Mouse (Mus musculus): ENCODE measurements around the gene Insyn1. TPM values are rescaled to one million over a fixed set of nuclear protein-coding genes. Genes with fewer than 3 reads are reported as not detected.

The Insyn1 gene
- 9.5 and 12.1 TPM in 2 replicates for polyA plus RNA-seq (2012; ENCODE audit: insufficient read depth, insufficient read length, missing spikeins)

- Histone ChIP-seq H3K4me3 (ENCODE audit: insufficient read depth, low read depth, low read length) (peak within 1 kb of the TSS; percentile 70), H3K4me1 (ENCODE audit: control insufficient read depth, insufficient read depth, insufficient read length, low read length) (peaks cover 3% of the 10 kb centered on the region; the same call in 1 of the 2 replicates), H3K27ac (replicated peaks; ENCODE audit: low read depth, low read length) (no peak within 1 kb of the TSS)
Measured at GRCm38 (mm10) chr9:58487851-58488801, at the start of gene Insyn1. Gene Insyn1, plus strand, starts transcription at chr9:58488603.

GRCm38 (mm10) chr9:58438921-58439396, 49.4 kb upstream of the Insyn1 start:
- Histone ChIP-seq H3K4me3 (ENCODE audit: insufficient read depth, low read depth, low read length) (no peak overlapping the region), H3K4me1 (ENCODE audit: control insufficient read depth, insufficient read depth, insufficient read length, low read length) (no peaks in the 10 kb centered on the region), H3K27ac (replicated peaks; ENCODE audit: low read depth, low read length) (no peak overlapping the region)

- H3K27ac ChIP-seq (replicated peaks; ENCODE audit: low read depth, low read length) = peak overlapping the region; percentile 34; the same call in 1 of the 2 replicates
Measured at GRCm38 (mm10) chr9:58440100-58440499, 48.3 kb upstream of the Insyn1 start.

GRCm38 (mm10) chr9:58440614-58441013, 47.8 kb upstream of the Insyn1 start:
- H3K4me1 ChIP-seq (ENCODE audit: control insufficient read depth, insufficient read depth, insufficient read length, low read length) = no peaks in the 10 kb centered on the region
- H3K4me3 ChIP-seq (ENCODE audit: insufficient read depth, low read depth, low read length) = no peak overlapping the region
- H3K27ac ChIP-seq (replicated peaks; ENCODE audit: low read depth, low read length) = peak overlapping the region; percentile 34; the same call in 1 of the 2 replicates

More at GRCm38 (mm10) chr9:58440100-58440499, 48.3 kb upstream of the Insyn1 start:
- Histone ChIP-seq H3K4me3 (ENCODE audit: insufficient read depth, low read depth, low read length) (no peak overlapping the region), H3K4me1 (ENCODE audit: control insufficient read depth, insufficient read depth, insufficient read length, low read length) (no peaks in the 10 kb centered on the region)

- Histone ChIP-seq H3K4me1 (ENCODE audit: control insufficient read depth, insufficient read depth, insufficient read length, low read length) (no peaks in the 10 kb centered on the region), H3K27ac (replicated peaks; ENCODE audit: low read depth, low read length) (no peak overlapping the region), H3K4me3 (ENCODE audit: insufficient read depth, low read depth, low read length) (no peak overlapping the region)
Measured at GRCm38 (mm10) chr9:58441351-58442104, 46.9 kb upstream of the Insyn1 start.

GRCm38 (mm10) chr9:58442105-58443010, 46.0 kb upstream of the Insyn1 start:
- no peaks in the 10 kb centered on the region for H3K4me1 ChIP-seq (ENCODE audit: control insufficient read depth, insufficient read depth, insufficient read length, low read length)
- no peak overlapping the region for H3K4me3 ChIP-seq (ENCODE audit: insufficient read depth, low read depth, low read length)
- H3K27ac ChIP-seq (replicated peaks; ENCODE audit: low read depth, low read length) = no peak overlapping the region

- H3K27ac ChIP-seq (replicated peaks; ENCODE audit: low read depth, low read length) = no peak overlapping the region
- no peak overlapping the region for H3K4me3 ChIP-seq (ENCODE audit: insufficient read depth, low read depth, low read length)
- H3K4me1 ChIP-seq (ENCODE audit: control insufficient read depth, insufficient read depth, insufficient read length, low read length) = no peaks in the 10 kb centered on the region
Measured at GRCm38 (mm10) chr9:58443061-58443460, 45.3 kb upstream of the Insyn1 start.

- Histone ChIP-seq H3K4me1 (ENCODE audit: control insufficient read depth, insufficient read depth, insufficient read length, low read length) (no peaks in the 10 kb centered on the region), H3K4me3 (ENCODE audit: insufficient read depth, low read depth, low read length) (no peak overlapping the region), H3K27ac (replicated peaks; ENCODE audit: low read depth, low read length) (no peak overlapping the region)
Measured at GRCm38 (mm10) chr9:58446829-58447228, 41.6 kb upstream of the Insyn1 start.

GRCm38 (mm10) chr9:58447997-58448595, 40.3 kb upstream of the Insyn1 start:
- H3K4me3 ChIP-seq (ENCODE audit: insufficient read depth, low read depth, low read length) = no peak overlapping the region
- H3K27ac ChIP-seq (replicated peaks; ENCODE audit: low read depth, low read length) = no peak overlapping the region
- no peaks in the 10 kb centered on the region for H3K4me1 ChIP-seq (ENCODE audit: control insufficient read depth, insufficient read depth, insufficient read length, low read length)

GRCm38 (mm10) chr9:58449526-58449925, 38.9 kb upstream of the Insyn1 start:
- no peak overlapping the region for H3K27ac ChIP-seq (replicated peaks; ENCODE audit: low read depth, low read length)
- no peaks in the 10 kb centered on the region for H3K4me1 ChIP-seq (ENCODE audit: control insufficient read depth, insufficient read depth, insufficient read length, low read length)
- H3K4me3 ChIP-seq (ENCODE audit: insufficient read depth, low read depth, low read length) = no peak overlapping the region

GRCm38 (mm10) chr9:58453791-58454378, 34.5 kb upstream of the Insyn1 start:
- no peak overlapping the region for H3K27ac ChIP-seq (replicated peaks; ENCODE audit: low read depth, low read length)
- H3K4me3 ChIP-seq (ENCODE audit: insufficient read depth, low read depth, low read length) = no peak overlapping the region

GRCm38 (mm10) chr9:58454886-58455285, 33.5 kb upstream of the Insyn1 start:
- Histone ChIP-seq H3K4me3 (ENCODE audit: insufficient read depth, low read depth, low read length) (no peak overlapping the region), H3K4me1 (ENCODE audit: control insufficient read depth, insufficient read depth, insufficient read length, low read length) (no peaks in the 10 kb centered on the region), H3K27ac (replicated peaks; ENCODE audit: low read depth, low read length) (no peak overlapping the region)

More at GRCm38 (mm10) chr9:58453791-58454378, 34.5 kb upstream of the Insyn1 start:
- H3K4me1 ChIP-seq (ENCODE audit: control insufficient read depth, insufficient read depth, insufficient read length, low read length) = no peaks in the 10 kb centered on the region

GRCm38 (mm10) chr9:58455798-58456197, 32.6 kb upstream of the Insyn1 start:
- Histone ChIP-seq H3K4me3 (ENCODE audit: insufficient read depth, low read depth, low read length) (no peak overlapping the region), H3K4me1 (ENCODE audit: control insufficient read depth, insufficient read depth, insufficient read length, low read length) (no peaks in the 10 kb centered on the region), H3K27ac (replicated peaks; ENCODE audit: low read depth, low read length) (no peak overlapping the region)

All from brown adipose tissue, adult 24 weeks (tissue).